Mouse (Mus musculus) G1E-ER4 (cell line): ENCODE data around the gene Rhcg. TPM values are rescaled to one million over a fixed set of nuclear protein-coding genes. Genes with fewer than 3 reads are reported as not detected.

Source experiments
- GATA1 ChIP-seq: IDR thresholded peaks from one replicate; pipeline ENCODE4 v1.8.0; 2012; ENCODE audit warnings: low read length, inconsistent platforms
- polyA plus RNA-seq: library from polyadenylated mRNA; stranded (reverse); fragments of >175 nt; gene quantifications from 2 replicates; pipeline ENCODE4 v1.2.3, GENCODE M21; 2012

Rhcg gene
- not detected in 2 replicates for polyA plus RNA-seq

DNA sequence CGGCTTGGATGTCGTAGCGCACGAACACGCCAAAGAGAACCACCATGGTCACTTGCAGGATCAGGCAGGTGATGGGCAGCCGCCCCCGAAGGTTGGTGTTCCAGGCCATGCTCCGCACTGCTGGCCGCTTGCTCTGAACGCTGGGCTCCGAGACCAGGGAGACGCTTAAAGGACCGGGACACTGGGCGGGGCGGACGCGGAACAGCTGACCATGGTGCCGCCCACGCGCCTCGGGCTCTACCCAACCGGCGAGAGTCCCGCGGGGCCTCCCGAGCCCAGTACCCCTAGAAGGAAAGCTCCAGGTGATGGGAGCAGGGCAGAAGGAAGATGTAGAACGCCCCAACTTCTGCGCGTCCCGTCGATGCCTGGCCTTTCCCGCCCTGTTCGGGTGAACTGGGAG lies at the start of gene Rhcg:
Gene Rhcg, minus strand, starts transcription at position 240 of the 400 bp plus-strand sequence.
- TF ChIP-seq GATA1, result no peak

- TF ChIP-seq GATA1, result no peak
Measured at GRCm38 (mm10) chr7:79666690-79667089, 49.2 kb upstream of the Rhcg start.

GRCm38 (mm10) chr7:79661253-79661890 lies 43.9 kb upstream of the Rhcg start:
- TF ChIP-seq GATA1, result no peak

DNA sequence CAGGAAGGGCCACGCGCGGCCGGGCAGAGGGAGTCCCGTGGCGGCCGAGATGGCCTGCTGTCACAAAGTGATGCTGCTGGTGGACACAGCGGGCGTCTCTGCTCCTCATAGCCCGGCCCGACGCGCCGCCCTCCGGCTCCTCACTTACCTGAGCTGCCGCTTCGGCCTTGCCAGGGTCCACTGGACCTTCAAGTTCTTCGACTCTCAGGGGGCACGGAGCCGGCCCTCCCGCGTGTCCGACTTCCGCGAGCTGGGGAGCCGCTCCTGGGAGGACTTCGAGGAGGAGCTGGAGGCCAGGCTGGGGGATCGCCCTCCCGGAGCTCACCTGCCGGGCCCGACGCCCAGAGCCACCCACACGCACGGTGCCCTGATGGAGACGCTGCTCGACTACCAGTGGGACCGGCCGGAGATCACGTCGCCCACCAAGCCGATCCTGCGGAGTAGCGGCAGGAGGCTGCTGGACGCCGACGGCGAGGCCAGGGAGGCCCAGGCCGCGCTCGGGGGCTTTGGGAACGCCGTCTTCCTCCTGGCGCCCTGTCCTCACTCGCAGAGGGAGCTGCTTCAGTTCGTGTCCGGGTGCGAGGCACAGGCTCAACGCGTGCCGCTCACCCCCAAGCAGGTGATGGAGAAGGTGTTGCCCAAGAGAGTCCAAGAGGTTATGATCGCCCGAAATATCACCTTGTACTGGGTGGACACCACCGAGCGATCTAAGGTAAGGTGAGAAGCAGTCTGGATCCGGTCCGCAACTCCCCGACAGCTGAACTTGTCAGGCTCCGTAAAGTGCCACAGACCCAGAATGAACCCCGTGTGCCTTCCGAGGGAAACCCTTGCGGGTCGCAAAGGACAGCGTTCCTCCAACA lies 43.1 kb upstream of the Rhcg start:
- no peak for TF ChIP-seq GATA1

GRCm38 (mm10) chr7:79659578-79660290 lies 42.3 kb upstream of the Rhcg start, which contains the start of gene Ticrr:
TSS of gene Ticrr (plus strand) at chr7:79660196.
- no peak for TF ChIP-seq GATA1

GRCm38 (mm10) chr7:79654586-79654985 lies 37.1 kb upstream of the Rhcg start:
- TF ChIP-seq GATA1, result no peak

DNA sequence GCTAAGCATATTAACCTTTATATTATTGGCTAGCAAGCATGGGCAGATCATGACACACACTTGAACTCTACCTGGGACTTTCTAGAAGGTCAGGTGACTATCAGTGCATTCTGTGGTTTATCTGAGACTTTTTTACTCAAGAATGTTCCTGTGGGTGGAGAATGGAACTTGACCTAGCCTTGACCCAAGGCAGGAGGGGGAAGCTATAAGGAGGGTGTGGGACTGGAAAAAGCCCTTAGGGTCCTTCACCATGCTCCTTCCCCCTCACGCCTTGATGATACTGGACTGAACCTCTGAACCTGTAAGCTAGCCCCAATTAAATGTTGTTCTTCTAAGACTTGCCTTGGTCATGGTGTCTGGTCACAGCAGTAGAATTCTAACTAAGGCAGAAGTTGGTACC lies 36.7 kb upstream of the Rhcg start:
- TF ChIP-seq GATA1, result no peak

DNA sequence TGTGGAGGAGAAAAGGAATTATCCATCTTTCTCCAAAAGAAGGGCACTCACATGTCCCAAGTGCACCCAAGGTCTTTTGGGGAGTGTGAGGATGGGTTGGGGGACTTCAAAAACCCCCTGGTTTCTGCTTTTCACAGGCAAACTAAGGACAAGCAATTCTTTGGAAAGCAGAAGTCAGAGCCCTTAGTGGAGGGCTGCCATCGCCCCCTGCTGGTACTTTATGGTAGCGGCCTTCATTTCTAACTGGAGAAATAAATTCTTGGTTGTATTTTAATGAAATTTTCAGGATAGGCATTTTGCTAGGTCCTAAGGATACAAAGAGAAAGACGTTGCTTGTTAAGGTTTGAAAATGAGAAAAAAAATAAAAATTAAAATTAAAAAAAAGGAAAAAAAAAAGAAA lies 31.5 kb upstream of the Rhcg start:
- TF ChIP-seq GATA1, result no peak

- TF ChIP-seq GATA1, result no peak
Measured at GRCm38 (mm10) chr7:79647233-79647632, 29.8 kb upstream of the Rhcg start.

GRCm38 (mm10) chr7:79631773-79632348 lies 14.4 kb upstream of the Rhcg start:
- TF ChIP-seq GATA1, result no peak

DNA sequence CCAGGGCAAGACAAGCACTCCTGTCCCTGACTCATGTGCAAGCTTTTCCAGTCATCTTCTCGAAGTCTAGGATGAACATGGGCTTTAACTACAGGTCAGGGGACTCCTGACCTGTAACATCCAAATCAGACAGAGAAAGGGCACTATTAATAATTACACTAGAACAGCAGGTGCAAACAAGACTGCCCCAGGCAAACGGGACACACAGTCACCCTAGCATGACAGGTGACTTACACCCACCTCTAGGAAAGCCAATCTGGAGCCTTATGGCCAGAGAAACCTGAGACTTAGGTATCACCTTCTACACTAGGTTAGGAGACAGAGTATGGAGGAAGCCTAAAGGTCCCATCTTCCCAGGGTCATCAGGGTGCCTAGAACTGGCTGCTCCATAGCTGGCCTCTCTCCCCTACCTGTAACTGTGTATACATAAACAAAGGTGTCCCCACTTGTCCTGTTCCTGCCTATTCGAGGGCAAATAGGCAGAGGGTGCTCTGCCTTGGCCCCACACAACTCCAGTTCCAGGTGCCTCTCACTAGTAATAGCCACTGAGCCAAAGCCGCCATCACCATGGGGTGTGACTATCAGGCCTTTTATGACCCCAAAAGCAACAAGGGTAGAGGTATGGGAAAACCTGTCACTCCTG lies 10.9 kb upstream of the Rhcg start:
- TF ChIP-seq GATA1, result no peak

DNA sequence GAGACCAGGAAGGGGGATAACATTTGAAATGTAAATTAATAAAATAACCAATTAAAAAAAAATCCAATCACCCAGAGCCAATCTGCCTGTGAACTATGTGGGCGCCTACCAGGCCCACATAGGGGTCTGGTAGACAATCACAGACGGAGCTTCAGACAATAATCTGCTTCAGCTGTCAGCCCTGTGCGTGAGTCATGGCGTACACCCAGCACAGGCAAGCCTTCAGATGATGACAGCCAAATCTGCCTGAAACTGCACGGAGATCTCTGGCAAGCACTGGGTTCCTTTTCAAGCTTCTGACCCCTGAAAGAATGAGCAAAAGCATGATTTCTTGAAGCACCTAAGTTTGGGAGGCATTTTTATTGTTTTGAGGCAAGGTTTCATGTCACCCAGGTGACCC lies 8.7 kb upstream of the Rhcg start:
- no peak for TF ChIP-seq GATA1

- no peak for TF ChIP-seq GATA1
Measured at GRCm38 (mm10) chr7:79623086-79623485, 5.6 kb upstream of the Rhcg start.

- no peak for TF ChIP-seq GATA1
Measured at GRCm38 (mm10) chr7:79619493-79619892, 2.0 kb upstream of the Rhcg start.

DNA sequence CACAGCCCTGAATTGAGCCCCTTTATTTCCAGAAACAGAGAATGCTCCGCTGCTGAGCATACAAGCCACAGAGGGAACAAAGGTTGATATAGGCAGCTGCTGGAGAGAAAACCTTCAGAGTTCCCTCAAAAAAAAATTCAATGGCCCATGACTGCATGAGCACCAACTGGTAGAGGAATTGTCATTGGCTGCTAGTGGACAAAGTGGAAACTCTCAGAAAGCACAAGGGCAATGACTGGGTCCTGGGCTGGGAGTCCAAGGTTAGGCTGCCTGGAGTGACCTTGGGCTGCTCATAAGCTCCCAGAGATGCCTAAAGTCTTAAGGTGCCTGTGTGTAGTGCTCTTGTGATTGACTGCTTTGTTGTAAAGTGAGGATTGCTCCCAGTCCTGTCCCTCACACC lies 1.5 kb downstream of the Rhcg start:
- TF ChIP-seq GATA1, result no peak
